Comparison of ENCODE assay signal across 7 mouse cellular contexts in the genomic region with DNA sequence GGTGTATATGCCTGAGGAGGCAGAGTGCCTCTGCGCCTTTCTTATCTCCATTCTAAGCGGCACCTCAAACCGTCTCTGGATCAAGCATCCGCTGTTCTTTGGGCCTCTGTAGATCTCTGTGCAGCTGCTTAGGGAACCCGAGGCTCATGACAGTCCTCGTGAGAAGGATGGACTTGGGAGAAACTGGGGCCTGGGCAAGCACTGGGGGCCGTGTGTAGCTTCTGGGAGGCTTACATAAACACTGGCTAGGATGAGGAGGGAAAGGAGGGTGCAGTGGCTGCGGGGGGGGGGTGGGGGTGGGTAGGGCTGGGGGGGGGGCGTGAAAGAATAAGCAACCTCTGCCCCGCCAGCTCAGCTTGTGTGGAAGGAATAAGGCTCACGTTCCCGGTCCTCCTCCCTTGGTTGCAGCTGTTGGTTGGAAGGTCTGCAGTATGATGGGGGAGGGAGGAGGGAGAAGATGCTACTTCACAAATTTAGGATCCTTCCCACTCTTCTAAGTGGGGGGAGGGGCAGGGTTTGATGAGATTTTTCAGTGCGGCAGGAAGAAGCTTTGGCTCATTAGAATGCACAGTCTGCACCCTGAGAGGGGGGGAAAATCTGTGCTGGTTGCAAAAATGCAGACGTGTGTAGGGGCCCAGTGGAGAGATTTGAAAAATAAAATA. TPM values are rescaled to one million over a fixed set of nuclear protein-coding genes. Genes with fewer than 3 reads are reported as not detected.
A peak's percentile ranks its signal among the peaks of the same experiment; 100 is the strongest.
DNase-seq lines count a peak whose midpoint lies in the region; ATAC-seq and TF ChIP-seq lines count a peak whose summit lies in the region.

No protein-coding gene starts in this region.

- no peaks in the 10 kb centered on the region; the same call in 1 of the 2 replicates for H3K79me2 ChIP-seq in MEL (ENCODE audit: control insufficient read depth, insufficient read depth, low read length, poor library complexity)

- H3K9ac ChIP-seq in MEL (ENCODE audit: control insufficient read depth, low read depth, low read length, poor library complexity, severe bottlenecking) = peak overlapping the region; percentile 11; the same call in 1 of the 2 replicates
- H3K9ac ChIP-seq in hindbrain, embryonic 15.5 days = no peak overlapping the region
- H3K9ac ChIP-seq in neural tube, embryonic 12.5 days = peak overlapping the region; percentile 19; the same call in 1 of the 2 replicates

- TF ChIP-seq CTCF in MEL (IDR thresholded peaks at IDR 0.05 in 2 of 3, conservative IDR thresholded peaks at IDR 0.05 in 1 of 3; ENCODE audit: control insufficient read depth in 1 of 3, insufficient read depth in 1 of 3, low read depth in 2 of 3, low read length in 3 of 3, poor library complexity in 1 of 3, severe bottlenecking in 1 of 3) = no peak
- TF ChIP-seq CTCF in brain, embryonic 14.5 days (IDR thresholded peaks at IDR 0.05; ENCODE audit: borderline replicate concordance, extremely low read depth, insufficient read depth, insufficient read length) = no peak

- no peaks in the 10 kb centered on the region for H3K9me3 ChIP-seq in MEL (replicated peaks; ENCODE audit: insufficient read depth, low read length)
- no peaks in the 10 kb centered on the region for H3K9me3 ChIP-seq in hindbrain, embryonic 15.5 days
- no peaks in the 10 kb centered on the region for H3K9me3 ChIP-seq in limb, embryonic 10.5 days (replicated peaks)
- no peaks in the 10 kb centered on the region for H3K9me3 ChIP-seq in neural tube, embryonic 12.5 days

- no peak for TF ChIP-seq POLR2A in MEL (IDR thresholded peaks at IDR 0.05; ENCODE audit: control insufficient read depth in 1 of 2, insufficient read depth in 1 of 2, low read depth in 1 of 2, low read length in 2 of 2, poor library complexity in 1 of 2)
- TF ChIP-seq POLR2A in brain, embryonic 14.5 days (IDR thresholded peaks at IDR 0.05; ENCODE audit: borderline replicate concordance, extremely low read depth, insufficient read depth, insufficient read length, poor library complexity, severe bottlenecking) = no peak

- no peak overlapping the region for H3K27ac ChIP-seq in MEL (ENCODE audit: control insufficient read depth, low read depth, low read length)
- peak overlapping the region; percentile 79; the same call in 1 of the 2 replicates for H3K27ac ChIP-seq in hindbrain, embryonic 15.5 days (replicated peaks)
- H3K27ac ChIP-seq in limb, embryonic 10.5 days = peak overlapping the region; percentile 88
- H3K27ac ChIP-seq in neural tube, embryonic 12.5 days = no peak overlapping the region

- peaks cover 8 to 37% of the 10 kb centered on the region in 2 experiments for H3K4me1 ChIP-seq in MEL (ENCODE audit: control insufficient read depth in 1 of 2, insufficient read depth in 2 of 2, low read length in 2 of 2)
- H3K4me1 ChIP-seq in hindbrain, embryonic 15.5 days (replicated peaks) = peaks cover 59% of the 10 kb centered on the region
- H3K4me1 ChIP-seq in limb, embryonic 10.5 days = peaks cover 73% of the 10 kb centered on the region
- peaks cover 49% of the 10 kb centered on the region for H3K4me1 ChIP-seq in neural tube, embryonic 12.5 days

- no peak for ATAC-seq in hindbrain, embryonic 15.5 days (ENCODE audit: low FRiP score, low read depth)
- ATAC-seq in neural tube, embryonic 12.5 days (ENCODE audit: low FRiP score, low read depth) = no peak
- no peak for ATAC-seq in activated CD4-positive, CD25-positive, alpha-beta regulatory T cell, adult 4 months

- H3K27me3 ChIP-seq in MEL (ENCODE audit: control insufficient read depth in 1 of 2, insufficient read depth in 2 of 2, low read length in 2 of 2) = no peaks in the 10 kb centered on the region
- H3K27me3 ChIP-seq in hindbrain, embryonic 15.5 days = no peaks in the 10 kb centered on the region
- no peaks in the 10 kb centered on the region for H3K27me3 ChIP-seq in limb, embryonic 10.5 days (ENCODE audit: low read depth, poor library complexity, severe bottlenecking)
- H3K27me3 ChIP-seq in neural tube, embryonic 12.5 days (replicated peaks) = no peaks in the 10 kb centered on the region

- 16% methylated on average over 13 of the region's 14 CpGs for WGBS in hindbrain, embryonic 15.5 days
- 13% methylated on average over 14 of the region's 14 CpGs for WGBS in limb, embryonic 10.5 days
- 23% methylated on average over 13 of the region's 14 CpGs for WGBS in neural tube, embryonic 12.5 days

- H3K36me3 ChIP-seq in MEL (ENCODE audit: control insufficient read depth in 1 of 2, insufficient read depth in 2 of 2, low read length in 2 of 2) = peaks cover 0 to 25% of the 10 kb centered on the region in 2 experiments; a peak in 2 of 4 replicates
- no peaks in the 10 kb centered on the region for H3K36me3 ChIP-seq in hindbrain, embryonic 15.5 days
- no peaks in the 10 kb centered on the region for H3K36me3 ChIP-seq in limb, embryonic 10.5 days
- no peaks in the 10 kb centered on the region for H3K36me3 ChIP-seq in neural tube, embryonic 12.5 days

- peak overlapping the region in 1 of 2 experiments; percentile 79; a peak in 2 of 4 replicates for H3K4me3 ChIP-seq in MEL (ENCODE audit: control insufficient read depth in 1 of 2, insufficient read depth in 1 of 2, low read depth in 2 of 2, low read length in 2 of 2)
- no peak overlapping the region for H3K4me3 ChIP-seq in hindbrain, embryonic 15.5 days
- H3K4me3 ChIP-seq in limb, embryonic 10.5 days = peak overlapping the region; percentile 40
- H3K4me3 ChIP-seq in neural tube, embryonic 12.5 days = no peak overlapping the region

- peak; percentile 58 for DNase-seq in MEL (ENCODE audit: low read depth, low spot score)
- peak; percentile 89 for DNase-seq in brain, embryonic 14.5 days (ENCODE audit: low read depth)
- peak; percentile 75 to 88 for DNase-seq in frontal cortex, postnatal 36 days (ENCODE audit: low spot score in 2 of 2)
- DNase-seq in limb, embryonic 10.5 days (ENCODE audit: low spot score) = no peak

- TF ChIP-seq EP300 in MEL (IDR thresholded peaks at IDR 0.05; ENCODE audit: low read depth in 1 of 2, low read length in 2 of 2) = 0 out of 4 replicates have a peak, but pooled peaks of 1 of the 2 experiments have one; percentile 26

- H3K4me2 ChIP-seq in hindbrain, embryonic 15.5 days = no peak overlapping the region; the same call in 1 of the 2 replicates
- H3K4me2 ChIP-seq in neural tube, embryonic 12.5 days (replicated peaks) = peak overlapping the region; percentile 53

- TF ChIP-seq RAD21 in MEL (IDR thresholded peaks at IDR 0.05; ENCODE audit: low read depth, low read length) = no peak

RNA-seq across cellular contexts. Expression of a gene that starts 6.8 kb away (rescaled TPM):
- 1.9 and 2.0 TPM in 2 replicates for total RNA-seq in MEL (2012; rRNA removed)
- polyA plus RNA-seq in MEL (2012; ENCODE audit: insufficient read depth in 1 of 2, insufficient read length in 2 of 2, low read depth in 1 of 2, low replicate concordance in 2 of 2, missing spikeins in 1 of 2) = 1 to 10 TPM in 1 of 2 experiments, not detected in 1; 5.6 TPM
- polyA plus RNA-seq in brain, embryonic 14.5 days (2012; rRNA removed) = 3.6 and 4.1 TPM in 2 replicates
- polyA plus RNA-seq in hindbrain, embryonic 15.5 days (2015; fragmentation: Nextera tagmentation; extraction: Ambion mirVana) = 3.9 and 4.3 TPM in 2 replicates
- polyA plus RNA-seq in limb, embryonic 10.5 days (2016; fragmentation: Nextera tagmentation; extraction: Ambion mirVana) = 1.2 and 1.5 TPM in 2 replicates
- 1.5 and 2.1 TPM in 2 replicates for polyA plus RNA-seq in neural tube, embryonic 12.5 days (2016; fragmentation: Nextera tagmentation; extraction: Ambion mirVana)
- 1 to 10 TPM; 2.9 to 5.4 TPM for polyA plus RNA-seq in activated CD4-positive, CD25-positive, alpha-beta regulatory T cell, adult 4 months (2017; shearing (Covaris generic))

RNA-seq across cellular contexts. Expression of a gene that starts 13.3 kb away (rescaled TPM):
- 35.0 and 37.1 TPM in 2 replicates for total RNA-seq in MEL (2012; rRNA removed)
- polyA plus RNA-seq in MEL (2012; ENCODE audit: insufficient read depth in 1 of 2, insufficient read length in 2 of 2, low read depth in 1 of 2, low replicate concordance in 2 of 2, missing spikeins in 1 of 2) = 10 to 100 TPM in 1 of 2 experiments, not detected in 1; 49.4 TPM
- polyA plus RNA-seq in brain, embryonic 14.5 days (2012; rRNA removed) = 92.1 and 104 TPM in 2 replicates
- polyA plus RNA-seq in hindbrain, embryonic 15.5 days (2015; fragmentation: Nextera tagmentation; extraction: Ambion mirVana) = 31.7 and 33.1 TPM in 2 replicates
- 22.8 and 25.0 TPM in 2 replicates for polyA plus RNA-seq in limb, embryonic 10.5 days (2016; fragmentation: Nextera tagmentation; extraction: Ambion mirVana)
- 37.0 and 40.8 TPM in 2 replicates for polyA plus RNA-seq in neural tube, embryonic 12.5 days (2016; fragmentation: Nextera tagmentation; extraction: Ambion mirVana)
- polyA plus RNA-seq in activated CD4-positive, CD25-positive, alpha-beta regulatory T cell, adult 4 months (2017; shearing (Covaris generic)) = 10 to 100 TPM; 19.9 to 22.0 TPM

RNA-seq across cellular contexts. Expression of a gene that starts 22.7 kb away (rescaled TPM):
- 18.2 and 20.9 TPM in 2 replicates for total RNA-seq in MEL (2012; rRNA removed)
- polyA plus RNA-seq in MEL (2012; ENCODE audit: insufficient read depth in 1 of 2, insufficient read length in 2 of 2, low read depth in 1 of 2, low replicate concordance in 2 of 2, missing spikeins in 1 of 2) = 10 to 100 TPM; 58.6 to 61.0 TPM
- 66.6 and 74.3 TPM in 2 replicates for polyA plus RNA-seq in brain, embryonic 14.5 days (2012; rRNA removed)
- 49.4 and 54.2 TPM in 2 replicates for polyA plus RNA-seq in hindbrain, embryonic 15.5 days (2015; fragmentation: Nextera tagmentation; extraction: Ambion mirVana)
- 46.7 and 51.9 TPM in 2 replicates for polyA plus RNA-seq in limb, embryonic 10.5 days (2016; fragmentation: Nextera tagmentation; extraction: Ambion mirVana)
- 65.1 and 68.5 TPM in 2 replicates for polyA plus RNA-seq in neural tube, embryonic 12.5 days (2016; fragmentation: Nextera tagmentation; extraction: Ambion mirVana)
- polyA plus RNA-seq in activated CD4-positive, CD25-positive, alpha-beta regulatory T cell, adult 4 months (2017; shearing (Covaris generic)) = 10 to 100 TPM; 10.6 to 11.2 TPM

RNA-seq across cellular contexts. Expression of a gene that starts 41.5 kb away (rescaled TPM):
- total RNA-seq in MEL (2012; rRNA removed) = 22.0 and 29.6 TPM in 2 replicates
- 10 to 100 TPM in 1 of 2 experiments, not detected in 1; 50.9 TPM for polyA plus RNA-seq in MEL (2012; ENCODE audit: insufficient read depth in 1 of 2, insufficient read length in 2 of 2, low read depth in 1 of 2, low replicate concordance in 2 of 2, missing spikeins in 1 of 2)
- polyA plus RNA-seq in brain, embryonic 14.5 days (2012; rRNA removed) = 600 and 616 TPM in 2 replicates
- 136 and 138 TPM in 2 replicates for polyA plus RNA-seq in hindbrain, embryonic 15.5 days (2015; fragmentation: Nextera tagmentation; extraction: Ambion mirVana)
- 6.3 and 11.6 TPM in 2 replicates for polyA plus RNA-seq in limb, embryonic 10.5 days (2016; fragmentation: Nextera tagmentation; extraction: Ambion mirVana)
- polyA plus RNA-seq in neural tube, embryonic 12.5 days (2016; fragmentation: Nextera tagmentation; extraction: Ambion mirVana) = 56.9 and 67.0 TPM in 2 replicates
- polyA plus RNA-seq in activated CD4-positive, CD25-positive, alpha-beta regulatory T cell, adult 4 months (2017; shearing (Covaris generic)) = 1 to 10 TPM; 1.4 to 3.5 TPM

RNA-seq across cellular contexts. Expression of a gene that starts 52.7 kb away (rescaled TPM):
- total RNA-seq in MEL (2012; rRNA removed) = 37.5 and 41.4 TPM in 2 replicates
- 10 to 100 TPM in 1 of 2 experiments, not detected in 1; 89.8 TPM for polyA plus RNA-seq in MEL (2012; ENCODE audit: insufficient read depth in 1 of 2, insufficient read length in 2 of 2, low read depth in 1 of 2, low replicate concordance in 2 of 2, missing spikeins in 1 of 2)
- 134 and 170 TPM in 2 replicates for polyA plus RNA-seq in brain, embryonic 14.5 days (2012; rRNA removed)
- polyA plus RNA-seq in hindbrain, embryonic 15.5 days (2015; fragmentation: Nextera tagmentation; extraction: Ambion mirVana) = 67.0 and 70.3 TPM in 2 replicates
- polyA plus RNA-seq in limb, embryonic 10.5 days (2016; fragmentation: Nextera tagmentation; extraction: Ambion mirVana) = 77.3 and 82.6 TPM in 2 replicates
- polyA plus RNA-seq in neural tube, embryonic 12.5 days (2016; fragmentation: Nextera tagmentation; extraction: Ambion mirVana) = 78.7 and 80.0 TPM in 2 replicates
- polyA plus RNA-seq in activated CD4-positive, CD25-positive, alpha-beta regulatory T cell, adult 4 months (2017; shearing (Covaris generic)) = 10 to 100 TPM; 19.1 to 27.9 TPM

Comparison
In these comparisons a context has a peak if more than half of its experiments do, and no peak if none do; other contexts are left out.
1. H3K27ac ChIP-seq: peak in hindbrain, embryonic 15.5 days (single experiment) and limb, embryonic 10.5 days (single experiment); none in MEL (single experiment) and neural tube, embryonic 12.5 days (single experiment).